Mouse (Mus musculus) heart, adult 8-10 months (tissue): ENCODE data around the gene Unk. TPM values are rescaled to one million over a fixed set of nuclear protein-coding genes. Genes with fewer than 3 reads are reported as not detected.
A peak's percentile ranks its signal among the peaks of the same experiment; 100 is the strongest.

ENCODE experiments used
- DNase-seq: peaks from one replicate; pipeline ENCODE4 v3.0.0; 2022; ENCODE audit warnings: low spot score
- total RNA-seq, 4 experiments: library from RNA; stranded (reverse); gene quantifications; 2 replicates each; pipeline ENCODE4 v1.2.4; 2022

Gene Unk
- total RNA-seq: 1 to 10 TPM; 7.2 to 9.4 (median 7.8) TPM

DNA sequence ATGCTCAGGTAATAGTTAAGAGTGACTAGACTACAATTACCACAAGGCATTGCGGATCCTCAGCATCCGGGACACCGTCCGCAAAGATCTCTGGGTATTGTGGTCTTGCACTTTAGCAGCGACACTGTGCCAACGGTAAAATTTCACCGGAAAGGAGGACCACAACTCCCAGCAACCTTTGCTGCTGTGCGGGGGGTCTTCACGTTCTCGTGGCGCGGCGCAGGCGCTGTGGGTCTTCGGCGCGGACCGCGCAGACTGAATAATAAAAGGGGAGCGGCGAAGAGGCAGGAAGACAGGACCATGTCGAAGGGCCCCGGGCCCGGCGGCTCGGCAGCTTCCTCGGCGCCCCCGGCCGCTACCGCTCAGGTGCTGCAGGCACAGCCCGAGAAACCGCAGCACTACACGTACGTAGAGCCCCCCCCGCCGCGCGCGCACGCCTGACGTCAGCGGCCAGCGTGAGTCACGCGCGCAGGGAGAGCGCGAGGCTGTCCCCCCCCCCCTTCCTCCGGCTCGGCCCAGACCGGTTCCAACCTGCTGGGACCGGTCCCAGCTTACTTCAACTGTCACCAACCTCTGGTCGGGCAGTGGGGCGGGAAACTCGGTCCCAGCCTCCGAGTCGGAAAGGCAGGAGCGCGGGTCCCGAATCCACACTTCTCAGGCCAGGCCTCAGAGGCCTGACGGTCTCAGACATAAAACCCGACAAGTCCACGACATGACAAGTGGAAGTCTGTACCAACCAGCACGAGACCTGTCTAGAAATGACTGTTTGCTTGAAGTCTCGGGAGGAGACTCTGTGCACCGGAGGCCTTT is at the start of gene Unk:
TSS of gene Unk (plus strand) at position 235 of the 810 bp plus-strand sequence.
- peak; percentile 99 for DNase-seq

DNA sequence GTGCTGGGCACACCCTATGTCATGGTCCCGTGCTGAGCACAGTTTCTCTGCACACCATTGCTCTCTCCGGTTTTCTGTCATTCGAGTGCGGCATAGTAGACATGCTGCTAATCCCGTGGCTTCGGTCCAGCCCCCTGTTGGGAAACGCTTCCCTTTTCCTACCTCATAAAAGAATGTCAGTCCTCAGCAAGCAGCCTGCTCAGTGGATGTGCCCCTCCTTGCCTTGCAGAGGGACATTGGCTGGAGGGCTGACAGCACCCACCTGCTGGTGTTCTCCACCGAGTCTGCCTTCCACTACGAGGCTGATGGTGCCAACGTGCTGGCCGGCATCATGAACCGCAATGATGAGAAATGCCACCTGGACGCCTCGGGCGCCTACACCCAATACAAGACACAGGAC is 47.6 kb upstream of the Unk start:
- no peak for DNase-seq

DNA sequence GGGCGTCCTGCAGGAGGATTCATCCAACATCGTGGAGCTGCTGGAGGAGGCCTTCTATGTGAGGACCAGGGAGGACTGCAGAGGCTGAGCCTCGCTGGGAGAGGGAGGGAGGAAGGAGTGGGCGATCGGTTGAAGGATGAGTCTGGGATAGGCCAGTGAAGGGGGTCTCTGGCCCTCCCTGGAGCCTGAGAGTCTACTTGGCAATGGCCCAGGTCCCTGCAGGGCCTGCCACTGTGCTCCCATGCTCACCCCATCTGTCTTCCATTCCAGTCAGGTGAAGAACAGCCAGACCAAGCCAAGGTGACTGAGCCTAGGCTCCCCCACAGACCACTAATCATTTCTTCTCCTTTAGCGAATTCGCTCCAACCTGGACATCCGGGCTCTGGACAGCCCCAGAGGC is 46.8 kb upstream of the Unk start:
- no peak for DNase-seq

DNA sequence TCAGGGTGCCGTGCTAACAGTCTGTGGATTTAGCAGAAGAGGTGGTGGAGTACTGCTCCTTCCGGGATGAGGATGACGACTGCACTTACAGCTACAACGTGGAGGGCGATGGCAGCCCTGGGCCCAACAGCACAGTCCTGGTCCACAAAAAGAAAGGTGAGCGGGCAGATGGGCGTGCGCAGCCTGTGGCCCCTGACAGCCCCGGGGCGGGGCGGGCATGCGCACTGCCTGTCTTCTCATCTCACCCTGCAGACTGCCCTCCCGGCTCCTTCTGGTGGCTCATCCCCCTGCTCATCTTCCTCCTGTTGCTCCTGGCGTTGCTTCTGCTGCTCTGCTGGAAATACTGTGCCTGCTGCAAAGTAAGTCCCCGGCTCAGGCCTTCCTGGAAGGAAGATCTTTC is 40.4 kb upstream of the Unk start:
- DNase-seq: no peak

DNA sequence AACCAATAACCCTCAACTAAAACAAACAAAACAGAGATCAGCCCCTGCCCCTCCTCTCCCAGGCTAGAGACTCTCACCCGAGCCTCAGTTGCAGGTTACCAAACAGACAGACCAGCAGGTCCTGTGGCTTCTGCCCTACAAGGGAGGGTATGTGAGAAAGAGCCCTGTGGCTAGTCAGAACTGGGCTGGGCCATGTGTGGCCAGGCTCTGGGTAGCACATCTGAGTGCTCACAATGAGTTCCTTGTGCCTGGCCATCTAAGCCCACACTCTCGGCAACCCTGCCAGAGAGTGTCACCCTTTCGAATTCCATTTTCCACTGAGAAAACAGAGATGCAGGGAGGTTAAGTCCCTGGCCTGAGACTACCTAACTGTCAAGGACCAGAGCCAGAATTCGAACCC is 38.0 kb upstream of the Unk start:
- no peak for DNase-seq

DNA sequence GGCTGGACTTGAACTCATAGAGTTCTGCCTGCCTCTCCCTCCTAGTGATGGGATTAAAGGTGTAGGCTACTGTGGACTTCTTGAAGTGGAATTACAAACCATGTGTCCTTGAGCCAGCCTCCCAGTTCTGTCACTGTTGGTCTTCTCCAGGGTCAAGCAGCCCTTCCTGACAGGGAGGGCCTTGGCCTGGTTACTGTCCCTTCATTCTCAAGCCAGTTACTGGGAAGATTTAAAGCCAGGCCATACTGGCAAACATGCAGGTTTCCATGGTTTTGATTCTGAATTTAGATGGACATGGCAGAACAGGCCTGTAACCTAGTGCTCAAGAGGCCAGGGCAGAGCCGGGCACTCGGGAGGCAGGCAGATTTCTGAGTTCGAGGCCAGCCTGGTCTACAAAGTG is 34.9 kb upstream of the Unk start:
- no peak for DNase-seq

DNA sequence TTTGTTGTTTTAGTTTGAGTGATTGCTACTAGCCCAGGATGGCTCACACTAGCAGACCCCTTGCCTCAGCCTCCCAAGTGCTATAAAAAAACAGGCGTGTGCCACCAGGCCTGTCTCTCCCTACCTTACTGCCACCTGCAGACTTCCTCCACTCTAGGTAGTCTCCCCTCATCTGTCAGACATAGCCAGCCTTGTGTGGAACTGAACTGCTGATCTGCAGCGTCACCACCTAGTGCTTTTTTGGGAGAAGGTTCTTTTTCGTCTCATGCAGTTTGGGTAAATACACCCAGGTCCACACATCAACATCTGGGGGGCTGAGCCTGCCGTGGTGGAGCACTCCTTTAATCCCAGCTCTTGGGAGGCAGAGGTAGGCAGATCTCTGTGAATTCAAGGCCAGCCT is 33.1 kb upstream of the Unk start:
- DNase-seq: no peak

DNA sequence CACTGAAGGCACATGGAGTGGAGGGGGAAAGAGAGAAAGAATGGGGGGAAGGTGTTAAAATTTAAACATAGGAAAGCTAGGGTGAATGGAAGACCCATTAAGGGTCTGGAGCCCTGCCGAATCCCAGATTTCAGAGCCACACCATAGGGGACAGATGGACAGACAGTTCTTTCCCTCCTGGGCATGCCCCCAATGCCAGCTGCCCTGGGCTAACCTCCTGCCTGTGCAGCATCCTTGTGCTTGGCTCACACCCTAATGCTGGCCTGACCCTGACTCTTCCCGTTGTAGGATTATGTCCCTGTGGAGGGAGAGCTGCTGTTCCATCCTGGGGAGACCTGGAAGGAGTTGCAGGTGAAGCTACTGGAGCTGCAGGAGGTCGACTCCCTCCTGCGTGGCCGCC is 32.5 kb upstream of the Unk start:
- DNase-seq: no peak

DNA sequence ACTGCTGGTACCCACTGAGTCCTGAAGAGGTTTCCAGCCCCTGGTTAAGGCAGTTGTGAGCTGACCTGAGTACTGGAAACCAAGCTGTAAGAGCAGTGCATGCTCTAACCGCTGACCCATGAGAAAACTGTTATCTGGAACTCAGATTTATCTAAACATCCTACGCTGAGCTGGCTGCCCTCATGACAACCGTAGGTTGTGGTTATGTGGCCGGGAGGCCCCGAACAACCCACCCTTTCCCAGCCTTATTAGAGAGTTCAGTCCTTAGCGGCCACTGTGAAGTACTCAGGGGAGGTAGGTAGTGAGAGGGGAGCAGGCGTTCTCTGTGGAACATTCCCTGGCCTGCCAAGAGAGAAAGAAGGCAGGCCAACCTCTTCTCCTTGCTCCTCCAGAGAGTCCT is 31.1 kb upstream of the Unk start:
- no peak for DNase-seq

DNA sequence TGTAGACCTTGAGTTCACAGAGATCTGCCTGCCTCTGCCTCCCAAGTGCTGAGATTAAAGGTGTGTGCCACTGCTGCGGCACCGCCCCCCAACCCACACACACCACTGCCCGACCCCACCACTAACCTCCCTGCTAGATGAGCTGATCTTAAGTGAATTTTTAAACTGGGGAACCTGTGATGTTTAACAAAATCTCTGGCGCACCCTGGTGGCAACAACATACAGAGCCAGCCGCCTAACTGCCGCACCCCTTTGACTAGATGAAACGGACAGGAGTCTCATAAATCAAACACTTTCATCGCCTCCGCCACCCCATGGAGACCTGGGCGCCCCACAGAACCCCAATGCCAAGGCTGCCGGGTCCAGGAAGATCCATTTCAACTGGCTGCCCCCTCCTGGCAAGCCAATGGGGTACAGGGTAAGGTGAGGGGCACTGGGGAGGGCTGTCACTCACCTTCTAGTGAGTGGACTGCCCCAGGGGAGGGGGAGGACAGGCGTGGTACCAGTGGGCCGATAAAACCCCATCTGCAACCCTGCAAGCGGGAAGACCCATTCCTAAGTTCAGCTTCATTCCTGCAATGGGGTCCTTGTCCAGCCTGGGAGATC is 30.5 kb upstream of the Unk start:
- peak; percentile 67 for DNase-seq

DNA sequence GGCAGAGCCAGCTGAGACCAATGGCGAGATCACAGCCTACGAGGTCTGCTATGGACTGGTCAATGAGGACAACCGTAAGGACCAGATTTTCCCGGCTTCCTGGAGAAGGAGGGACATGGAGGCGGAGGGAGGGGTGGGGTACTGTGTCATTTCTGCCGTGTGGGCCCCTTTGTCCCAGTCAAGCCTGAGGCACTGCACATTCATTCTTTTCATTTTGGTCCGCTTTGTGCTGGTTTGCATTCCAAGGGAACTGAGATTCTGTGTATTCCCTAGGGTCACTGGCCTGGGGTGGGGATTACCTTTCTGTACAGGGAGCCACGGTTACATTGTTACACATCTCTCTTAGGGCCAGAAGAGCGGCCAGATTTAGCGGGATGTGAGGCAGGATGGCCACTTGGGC is 29.5 kb upstream of the Unk start:
- no peak for DNase-seq

DNA sequence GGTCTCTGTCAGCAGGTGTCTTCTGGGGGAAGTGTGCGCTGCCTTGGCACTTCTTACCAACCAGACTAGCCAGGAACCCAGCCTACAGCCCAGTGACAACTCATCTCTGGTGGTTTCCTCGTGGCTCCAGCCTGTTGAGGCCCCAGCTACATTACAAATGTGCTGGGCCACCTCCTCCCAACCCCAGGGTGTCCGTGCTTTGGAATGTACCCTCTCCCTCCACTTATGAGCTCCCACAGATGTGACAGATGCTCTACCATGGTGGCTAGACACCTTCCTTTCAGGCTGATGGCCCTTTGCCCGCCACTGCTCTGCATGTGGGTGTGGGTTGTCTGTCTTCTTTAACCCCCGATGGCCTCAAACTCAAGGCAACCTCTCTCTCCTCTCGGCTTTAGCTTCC is 28.4 kb upstream of the Unk start:
- DNase-seq: no peak

DNA sequence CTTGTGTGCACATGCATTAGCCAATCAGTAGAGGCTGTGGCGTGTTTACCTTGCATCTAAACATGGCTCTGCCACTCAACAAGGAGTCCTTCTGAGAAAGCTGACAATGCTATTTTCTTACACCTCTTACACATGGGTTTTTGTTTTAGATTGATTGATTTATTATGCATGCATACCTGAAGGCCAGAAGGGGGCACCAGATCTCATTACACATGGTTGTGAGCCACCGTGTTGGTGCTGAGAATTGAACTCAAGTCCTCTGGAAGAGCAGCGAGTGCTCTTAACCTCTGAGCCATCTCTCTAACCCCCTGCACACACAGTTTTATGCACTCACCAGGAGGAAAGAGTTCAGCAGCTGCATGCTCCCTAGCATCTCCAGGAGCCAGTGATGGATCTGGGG is 27.2 kb upstream of the Unk start:
- DNase-seq: no peak

DNA sequence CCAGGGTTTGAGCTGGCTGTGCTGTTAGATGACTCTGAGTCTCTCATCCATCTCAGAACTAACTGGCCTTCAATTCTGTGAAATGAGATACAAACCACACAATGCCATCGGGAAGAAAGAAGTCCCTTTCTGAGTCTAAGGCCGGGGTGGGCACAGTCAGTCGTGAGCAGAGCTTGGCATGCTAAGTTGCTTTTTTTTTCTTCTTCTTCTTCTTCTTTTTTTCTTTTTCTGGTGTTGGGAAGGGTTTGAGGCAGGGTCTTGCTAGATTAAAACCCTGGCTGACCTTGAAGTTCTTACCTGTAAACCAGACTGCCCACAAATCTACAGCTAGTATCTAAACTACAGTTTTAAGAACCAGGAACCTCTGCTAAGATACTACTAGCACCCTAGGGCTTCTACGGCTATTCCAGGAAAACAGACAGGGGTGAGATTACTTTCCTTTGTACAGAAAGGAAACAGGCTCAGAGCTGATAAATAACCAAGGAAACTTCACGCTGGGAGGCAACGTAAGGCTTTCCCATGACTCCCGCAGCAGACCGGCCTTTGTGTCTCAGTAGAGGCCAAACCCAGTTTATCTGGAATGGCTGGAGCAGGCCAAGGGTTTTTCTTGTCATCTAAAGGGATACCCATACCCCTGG is 25.8 kb upstream of the Unk start:
- DNase-seq: no peak

DNA sequence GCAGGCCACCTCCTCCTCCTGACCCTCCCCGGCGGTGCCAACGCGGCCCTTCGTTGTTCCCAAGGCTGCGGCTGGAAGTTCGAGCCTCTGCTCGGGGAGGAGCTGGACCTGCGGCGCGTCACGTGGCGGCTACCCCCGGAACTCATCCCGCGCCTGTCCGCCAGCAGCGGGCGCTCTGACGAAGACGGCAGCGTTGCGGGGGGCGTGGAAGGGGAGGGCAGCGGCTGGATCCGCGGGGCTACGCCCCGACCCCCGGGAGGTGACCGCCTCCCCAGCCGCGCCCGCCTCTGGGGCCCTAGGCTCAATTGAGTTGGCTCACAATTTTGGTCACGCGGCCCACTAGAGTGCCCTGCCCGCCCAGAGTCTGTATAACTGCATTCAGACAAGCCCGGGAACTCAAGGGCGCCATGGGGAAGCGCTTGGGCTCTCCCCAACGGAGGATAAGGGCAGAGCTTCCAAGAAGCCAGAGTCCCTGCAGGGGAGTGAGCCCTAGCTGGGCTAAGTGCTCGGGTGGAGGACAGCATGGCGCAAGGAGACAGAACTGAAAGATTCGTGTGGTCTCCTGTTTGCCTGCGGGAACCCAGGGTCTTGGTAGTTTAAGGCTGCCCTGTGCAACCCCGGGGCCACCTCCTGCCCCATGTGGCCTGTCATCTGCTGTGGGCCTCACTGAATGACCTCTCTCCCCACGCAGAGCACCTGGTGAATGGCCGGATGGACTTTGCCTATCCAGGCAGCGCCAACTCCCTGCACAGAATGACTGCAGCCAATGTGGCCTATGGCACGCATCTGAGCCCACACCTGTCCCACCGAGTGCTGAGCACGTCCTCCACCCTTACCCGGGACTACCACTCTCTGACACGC is 25.1 kb upstream of the Unk start:
- peak; percentile 74 for DNase-seq

DNA sequence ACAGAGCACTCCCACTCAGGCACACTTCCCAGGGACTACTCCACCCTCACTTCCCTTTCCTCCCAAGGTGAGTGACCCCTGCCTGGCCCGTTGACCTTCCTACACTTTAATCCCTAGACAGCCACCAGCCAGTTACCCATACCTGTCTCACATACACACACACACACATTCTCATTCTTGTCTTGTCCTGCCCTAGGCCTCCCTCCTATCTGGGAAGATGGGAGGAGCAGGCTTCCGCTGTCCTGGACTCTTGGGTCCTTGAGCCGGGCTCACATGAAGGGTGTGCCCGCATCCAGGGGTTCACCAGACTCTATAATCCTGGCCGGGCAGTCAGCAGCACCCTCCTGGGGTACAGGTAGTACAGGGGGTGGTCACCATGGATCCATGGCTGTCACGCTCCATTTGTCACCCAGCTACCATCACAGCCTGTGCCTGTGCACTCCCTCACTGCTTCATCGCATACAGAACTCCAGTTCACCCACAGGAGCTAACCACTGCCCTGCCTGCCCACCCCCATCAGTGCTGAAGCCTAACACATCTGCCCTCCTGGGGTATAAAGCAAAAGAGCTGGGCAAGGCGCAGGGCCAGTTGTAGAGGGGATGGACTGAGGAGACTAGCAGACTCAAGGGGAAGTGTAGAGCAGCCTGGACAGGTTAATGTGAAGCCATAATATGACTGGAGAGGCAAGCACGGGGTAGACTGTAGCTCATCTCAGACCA is 24.3 kb upstream of the Unk start:
- no peak for DNase-seq

DNA sequence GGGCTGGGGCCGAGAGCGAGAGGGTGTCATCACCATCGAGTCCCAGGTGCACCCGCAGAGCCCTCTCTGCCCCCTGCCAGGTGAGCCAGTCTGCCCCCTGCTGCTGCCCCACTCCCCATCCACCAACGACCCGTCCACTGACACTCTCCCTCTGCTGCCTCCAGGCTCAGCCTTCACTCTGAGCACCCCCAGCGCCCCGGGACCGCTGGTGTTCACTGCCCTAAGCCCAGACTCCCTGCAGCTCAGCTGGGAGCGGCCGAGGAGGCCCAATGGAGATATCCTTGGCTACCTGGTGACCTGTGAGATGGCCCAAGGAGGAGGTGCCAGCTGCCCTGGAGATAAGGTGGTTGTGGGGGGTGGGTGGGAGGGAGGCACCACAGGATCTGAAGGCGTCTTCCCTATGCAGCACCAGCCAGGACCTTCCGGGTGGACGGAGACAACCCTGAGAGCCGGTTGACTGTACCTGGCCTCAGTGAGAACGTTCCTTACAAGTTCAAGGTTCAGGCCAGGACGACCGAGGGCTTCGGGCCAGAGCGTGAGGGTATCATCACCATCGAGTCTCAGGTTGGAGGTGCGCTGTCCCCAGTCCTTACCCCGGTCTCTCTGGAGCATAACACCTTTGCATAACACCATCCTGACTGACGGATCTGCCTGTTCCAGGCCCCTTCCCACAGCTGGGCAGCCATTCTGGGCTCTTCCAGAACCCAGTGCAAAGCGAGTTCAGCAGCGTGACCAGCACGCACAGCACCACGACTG is 22.8 kb upstream of the Unk start:
- no peak for DNase-seq

DNA sequence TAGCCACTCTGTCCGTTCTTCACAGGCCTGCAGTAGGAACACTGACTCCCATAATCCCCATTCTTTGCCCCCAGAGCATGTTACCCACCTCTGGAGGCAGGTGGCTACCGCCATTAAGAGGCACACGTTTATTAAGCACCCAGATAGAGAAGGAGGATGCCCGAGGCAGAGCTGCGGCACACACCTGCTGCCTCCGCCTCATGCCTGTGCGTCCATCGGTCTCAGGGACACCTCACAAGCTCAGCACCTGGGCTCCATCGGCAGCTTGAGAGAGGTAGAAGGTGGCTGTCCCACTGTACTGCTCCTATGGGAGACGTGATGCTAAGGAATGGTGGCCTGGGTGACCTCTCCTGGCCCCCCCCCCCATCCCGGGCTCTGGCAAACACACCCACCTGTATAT is 21.7 kb upstream of the Unk start:
- no peak for DNase-seq

DNA sequence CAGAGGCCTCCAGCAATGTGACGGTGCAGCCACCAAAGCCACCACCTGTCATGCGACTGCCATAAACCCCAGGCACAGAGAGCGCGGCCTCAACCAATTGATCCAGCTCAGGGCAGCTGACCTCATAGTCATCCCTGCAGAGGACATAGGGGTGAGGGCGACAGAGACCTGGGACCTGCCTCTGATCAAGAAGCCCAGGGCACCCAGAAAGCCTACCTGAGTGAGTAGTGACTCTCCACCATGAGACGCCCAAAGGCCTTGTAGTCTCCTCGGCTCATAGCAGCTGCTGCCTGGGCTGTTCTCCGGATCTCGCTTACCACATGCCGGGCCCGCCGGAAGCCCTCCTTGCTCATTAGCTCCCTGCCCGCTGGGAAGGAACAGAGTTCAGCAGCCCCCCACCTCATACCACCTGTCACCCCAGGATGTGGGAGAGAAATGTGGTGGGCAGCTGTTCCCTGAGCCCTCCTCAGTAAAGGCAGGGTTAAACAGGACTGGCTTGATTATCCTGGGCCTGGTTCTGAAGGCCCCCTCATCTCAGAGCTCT is 21.2 kb upstream of the Unk start:
- DNase-seq: no peak

DNA sequence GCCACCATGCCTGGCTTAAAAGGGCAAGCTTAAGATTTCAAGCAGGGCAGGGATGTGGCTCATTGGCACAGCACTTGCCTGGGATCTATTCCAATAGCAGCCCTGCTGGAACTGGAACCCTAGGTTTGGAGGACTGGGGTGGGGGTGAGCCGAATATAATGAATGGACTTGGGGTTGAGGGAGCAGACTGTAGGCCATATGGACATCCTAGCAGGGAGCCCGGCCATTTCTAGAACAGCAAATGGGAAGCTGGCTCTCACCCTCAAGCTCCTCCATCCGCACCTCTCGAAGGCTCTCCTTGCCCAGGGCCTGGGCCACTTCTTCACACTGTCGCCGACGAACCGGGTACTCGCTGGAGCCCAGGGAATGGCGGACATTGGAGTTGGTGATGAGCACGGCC is 20.5 kb upstream of the Unk start:
- DNase-seq: no peak
